Mouse (Mus musculus) embryonic fibroblast, embryonic 13.5 days (primary cell): ENCODE data around the gene E130218I03Rik.

Source experiments
- CTCF ChIP-seq: IDR thresholded peaks from 2 replicates; pipeline ENCODE4 v1.5.1; 2011; ENCODE audit warnings: mild to moderate bottlenecking, control low read depth, low read length, moderate library complexity, borderline replicate concordance; ENCODE audit not compliant: insufficient read depth
- POLR2A ChIP-seq: IDR thresholded peaks from 2 replicates; pipeline ENCODE4 v1.6.1; 2011; ENCODE audit warnings: low read depth, mild to moderate bottlenecking, control low read depth, low read length, moderate library complexity

DNA sequence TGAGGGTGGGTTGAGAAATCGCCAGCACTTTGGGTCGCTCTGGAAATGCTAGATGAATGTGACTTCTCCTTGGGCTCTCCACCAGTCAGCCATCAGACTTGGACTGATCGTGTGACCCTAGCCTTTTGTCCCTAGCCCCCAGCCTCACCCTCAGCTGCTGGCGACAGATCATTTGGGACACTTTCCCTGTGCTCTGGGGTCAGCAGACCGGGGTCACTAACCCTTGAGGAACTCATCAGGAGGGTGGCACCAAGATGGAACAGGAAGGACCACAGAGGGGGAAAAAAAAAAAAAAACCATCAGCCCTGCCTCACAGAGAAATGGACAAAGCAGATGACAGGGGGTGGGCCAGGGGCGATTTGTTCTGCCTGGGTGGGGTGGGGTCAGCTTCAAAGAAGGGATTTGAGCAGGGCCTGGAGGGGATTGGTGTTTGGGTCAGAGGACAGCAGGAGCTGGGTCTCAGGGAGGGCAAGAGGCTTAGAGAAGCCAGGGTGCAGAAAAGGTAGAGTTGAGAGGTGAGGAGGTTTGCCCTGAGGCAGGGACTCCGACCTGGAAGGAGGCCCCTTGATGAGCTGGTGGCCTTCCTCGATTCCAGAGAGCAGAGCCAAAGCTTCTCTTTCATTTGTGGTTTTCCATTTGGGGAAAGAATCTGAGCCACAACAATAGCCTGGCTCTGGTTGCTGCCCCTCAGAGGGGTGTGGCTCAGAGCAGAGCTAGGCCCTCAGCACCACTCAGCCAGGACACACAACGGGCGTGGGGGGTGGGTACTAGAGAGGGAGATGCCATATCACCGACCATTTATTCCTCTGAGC lies 13.9 kb downstream of the E130218I03Rik start:
- TF ChIP-seq CTCF (no peak), POLR2A (no peak)
